Mouse (Mus musculus) Patski (cell line): ENCODE measurements around the gene Erich3. TPM values are rescaled to one million over a fixed set of nuclear protein-coding genes. Genes with fewer than 3 reads are reported as not detected.
A peak's percentile ranks its signal among the peaks of the same experiment; 100 is the strongest.

ENCODE experiments used
- ATAC-seq: fragments of 100-300 bp; one replicate; pipeline ENCODE4 v1.8.0; 2021
- CTCF ChIA-PET: fragments of 350-600 bp; sonication (Branson Sonifier 250); formaldehyde crosslinking; loops from one replicate; lab custom pipeline; 2022; ENCODE audit warnings: inconsistent platforms; lab: Charles Lee
- POLR2A ChIA-PET: fragments of 350-600 bp; sonication (Branson Sonifier 250); formaldehyde crosslinking; loops from one replicate; lab custom pipeline; 2022; ENCODE audit warnings: antibody characterized with exemption, inconsistent platforms; lab: Charles Lee
- DNase-seq: peaks from one replicate; pipeline ENCODE4 v3.0.0-alpha.2; 2011; ENCODE audit warnings: low read depth, low spot score
- H3K27me3 ChIP-seq: fragments of 371-371 bp; one replicate; pipeline ENCODE4 v1.5.1; 2021
- CTCF ChIP-seq: fragments of 100-300 bp; IDR thresholded peaks from one replicate; pipeline ENCODE4 v1.5.1; 2021
- in situ Hi-C: fragments of 300-500 bp; cut with MboI; formaldehyde crosslinking; loops from 3 replicates; pipeline ENCODE4 v1.11.1; 2018; ENCODE audit warnings: low pct_unique_long_range_greater_than_20kb, mixed read lengths
- polyA plus RNA-seq: library from polyadenylated mRNA; unstranded; gene quantifications from one replicate; pipeline ENCODE4 v1.2.3, GENCODE M21; 2021

Erich3 gene
- polyA plus RNA-seq, 1 experiment from 2014 or later = 0.04 TPM

DNA sequence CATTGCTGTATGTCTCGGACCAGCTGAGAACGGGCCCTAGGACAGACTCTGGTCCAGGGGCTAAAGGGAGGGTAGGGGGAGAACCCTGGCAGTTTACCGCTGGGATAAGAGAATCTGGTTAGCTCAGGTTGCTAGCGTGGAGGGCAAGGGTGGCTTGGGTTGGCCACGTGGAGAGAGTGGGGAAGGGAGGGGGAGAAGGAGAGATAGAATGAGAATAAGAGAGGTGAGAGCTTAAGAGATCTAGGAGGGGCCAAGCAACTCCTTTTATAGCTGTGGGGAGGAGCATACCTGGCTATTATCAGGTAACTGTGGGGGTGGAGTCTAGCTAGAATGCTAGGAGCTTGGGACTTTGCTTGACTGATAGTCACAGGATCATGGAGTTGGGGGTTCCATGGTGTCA, 7.4 kb downstream of the Erich3 start:
- CTCF ChIA-PET = no interaction called here
- no peak for DNase-seq
- ATAC-seq = peak; percentile 14
- H3K27me3 ChIP-seq = no peaks in the 10 kb centered on the region
- no peak for TF ChIP-seq CTCF
- in situ Hi-C loops = loop anchor here (5.0 kb wide), 1 partner anchor 131 kb away; no protein-coding TSS in a partner anchor
- POLR2A ChIA-PET = no interaction called here

DNA sequence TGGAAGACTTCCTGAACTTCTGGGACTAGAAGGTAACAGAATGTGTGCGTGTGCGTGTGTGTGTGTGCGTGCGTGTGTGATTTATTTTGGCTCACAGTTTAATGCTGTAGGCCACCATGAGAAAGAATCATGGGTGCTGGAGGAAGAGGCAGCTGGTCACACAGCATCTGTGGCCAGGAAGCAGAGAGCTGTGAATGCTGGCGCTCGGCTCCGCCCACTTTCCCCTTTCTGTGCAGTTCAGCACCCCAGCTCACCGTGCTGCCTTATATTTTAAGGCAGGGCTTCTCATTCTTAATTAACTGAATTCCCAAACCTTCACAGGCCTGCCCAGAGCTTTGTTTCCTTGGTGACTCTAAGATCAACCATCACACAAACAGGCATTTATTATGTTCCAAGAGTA, 9.7 kb downstream of the Erich3 start:
- ATAC-seq (no peak), DNase-seq (no peak)
- no peak for TF ChIP-seq CTCF
- ChIA-PET CTCF (no interaction called here), POLR2A (interaction anchor here (0.5 kb wide), 1 partner anchor 30 kb away, joined by 3 read pairs; no protein-coding TSS in a partner anchor)
- no peaks in the 10 kb centered on the region for H3K27me3 ChIP-seq
- in situ Hi-C loops = loop anchor here (5.0 kb wide), 1 partner anchor 129 kb away; no protein-coding TSS in a partner anchor

DNA sequence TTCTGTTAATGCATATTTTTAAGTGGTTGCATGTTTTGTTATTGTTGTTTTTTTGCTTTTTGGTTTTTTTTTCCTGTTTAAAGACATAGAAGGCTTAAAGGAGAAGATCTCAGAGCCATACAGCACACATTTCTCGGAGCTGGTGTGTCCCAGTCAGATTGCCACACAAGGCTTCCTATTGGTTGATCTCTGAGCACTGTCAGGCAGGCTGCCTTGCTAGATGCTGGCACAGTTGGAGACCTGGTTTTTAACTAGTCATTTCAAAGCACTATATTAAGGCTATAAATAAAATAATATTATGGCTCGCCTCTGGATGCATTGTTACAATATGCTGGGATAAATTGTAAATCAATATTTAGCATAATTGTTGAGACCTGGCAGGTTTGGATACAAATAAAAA, 18.9 kb downstream of the Erich3 start:
- ATAC-seq = no peak
- no peak for DNase-seq
- POLR2A ChIA-PET = no interaction called here
- H3K27me3 ChIP-seq = peaks cover 18% of the 10 kb centered on the region
- no peak for TF ChIP-seq CTCF
- CTCF ChIA-PET = interaction anchor here (1.2 kb wide), 1 partner anchor 51 kb away, joined by 3 read pairs; no protein-coding TSS in a partner anchor
- in situ Hi-C loops = no loop called here

DNA sequence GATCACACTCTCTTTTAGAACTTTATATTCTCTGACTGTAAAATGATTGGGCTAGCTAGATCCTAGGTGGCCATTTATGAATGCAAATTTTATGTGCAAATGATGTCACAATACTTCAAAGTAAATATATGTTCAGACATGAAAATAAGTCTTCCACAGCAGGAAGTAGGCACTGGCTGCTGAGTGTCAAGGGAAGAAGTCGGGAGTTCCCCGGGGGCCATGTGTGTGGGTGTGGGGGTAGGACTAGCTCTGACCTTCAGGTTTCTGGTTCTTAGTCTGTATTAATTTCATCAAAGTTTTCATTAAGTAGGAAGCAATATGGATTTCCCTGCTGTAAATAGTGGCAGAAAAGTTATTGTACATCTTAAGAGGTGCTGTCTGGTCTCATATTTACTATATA, 20.0 kb downstream of the Erich3 start:
- DNase-seq (no peak), ATAC-seq (no peak)
- no peak for TF ChIP-seq CTCF
- peaks cover 22% of the 10 kb centered on the region for H3K27me3 ChIP-seq
- in situ Hi-C loops = no loop called here
- POLR2A ChIA-PET = no interaction called here
- CTCF ChIA-PET = no interaction called here

DNA sequence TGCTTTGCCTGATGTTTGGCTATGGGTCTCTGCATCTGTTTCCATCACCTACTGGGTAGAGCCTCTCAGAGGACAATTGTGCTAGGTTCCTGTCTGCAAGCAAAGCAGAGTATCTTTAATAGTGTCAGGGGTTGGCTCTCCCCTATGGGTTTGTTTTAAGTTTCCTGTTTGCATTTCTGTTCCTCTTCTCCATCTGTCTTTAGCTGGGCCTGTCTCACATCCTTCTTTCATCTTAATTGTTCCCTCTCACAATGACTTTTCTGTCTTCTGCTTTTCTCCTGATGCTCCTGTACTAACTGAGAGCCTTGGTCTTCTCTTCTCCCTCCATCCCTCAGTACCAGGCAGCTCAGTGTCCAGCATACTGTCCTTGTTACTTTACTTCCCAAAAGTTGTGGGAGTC, 26.6 kb downstream of the Erich3 start:
- POLR2A ChIA-PET = no interaction called here
- in situ Hi-C loops = no loop called here
- DNase-seq (no peak), ATAC-seq (no peak)
- CTCF ChIA-PET = interaction anchor here (0.6 kb wide), 1 partner anchor 1765 kb away, joined by 3 read pairs; no protein-coding TSS in a partner anchor
- TF ChIP-seq CTCF = no peak
- H3K27me3 ChIP-seq = peaks cover 18% of the 10 kb centered on the region

DNA sequence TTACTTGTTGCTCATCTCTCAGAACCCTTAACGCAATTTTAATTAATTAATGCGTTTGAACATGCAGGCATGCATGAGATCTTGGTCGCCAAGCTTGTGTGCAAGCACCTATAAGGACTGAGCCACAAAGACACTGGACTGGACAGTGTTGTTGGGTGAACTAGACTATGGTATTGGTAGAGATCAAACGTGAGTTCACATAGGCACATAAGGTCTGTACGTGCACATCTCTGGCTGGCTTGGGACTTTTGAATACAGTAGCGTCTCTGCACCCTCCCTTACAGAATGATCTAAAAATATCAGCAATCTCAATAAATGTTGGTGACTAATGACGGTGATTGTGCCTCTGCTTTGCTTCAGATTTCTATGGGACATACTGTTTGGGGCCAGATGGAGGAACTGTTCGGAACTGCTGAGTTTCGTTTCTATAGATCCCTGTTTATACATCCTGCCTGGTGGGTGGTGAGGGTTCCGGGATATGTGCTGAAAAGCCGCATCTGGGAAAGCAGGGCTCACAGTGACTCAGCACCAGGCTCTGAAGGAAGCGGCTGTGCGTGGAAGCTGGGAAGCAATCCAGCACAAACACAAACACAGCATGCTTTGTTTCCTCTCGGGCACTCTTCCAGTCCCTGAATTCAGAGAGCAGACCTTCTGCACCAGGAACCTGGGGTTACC, 28.4 kb downstream of the Erich3 start:
- ATAC-seq (peak; percentile 98), DNase-seq (peak; percentile 83)
- in situ Hi-C loops = no loop called here
- H3K27me3 ChIP-seq = peaks cover 9% of the 10 kb centered on the region
- CTCF ChIA-PET = interaction anchor here (0.8 to 1.7 kb wide), 5 partner anchors 26 to 96 kb away, joined by 3 to 4 read pairs (median 3); partner anchors contain the start of gene Cryz
- POLR2A ChIA-PET = no interaction called here
- TF ChIP-seq CTCF = no peak

DNA sequence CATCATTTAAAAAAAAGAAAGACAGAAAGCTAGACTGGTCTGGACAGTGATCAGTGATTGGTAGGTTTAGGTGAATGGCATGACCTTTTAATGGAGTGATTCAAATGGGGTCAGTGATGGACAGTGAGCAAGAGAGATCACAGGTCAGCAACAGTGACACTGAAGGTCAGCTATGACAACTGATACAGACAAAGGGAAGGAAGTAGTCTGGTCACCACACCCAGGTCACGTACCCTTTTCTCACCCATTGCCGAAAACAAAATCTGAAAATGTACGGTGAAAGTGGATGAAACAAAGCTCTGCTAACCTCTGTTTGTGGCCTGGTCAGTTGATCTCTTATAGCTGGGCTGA, 28.9 kb downstream of the Erich3 start:
- no peak for TF ChIP-seq CTCF
- ChIA-PET CTCF (interaction anchor here (0.8 to 1.7 kb wide), 5 partner anchors 27 to 96 kb away, joined by 3 to 4 read pairs (median 3); partner anchors contain the start of gene Cryz), POLR2A (no interaction called here)
- in situ Hi-C loops = no loop called here
- DNase-seq = no peak
- ATAC-seq = no peak
- peaks cover 4% of the 10 kb centered on the region for H3K27me3 ChIP-seq

DNA sequence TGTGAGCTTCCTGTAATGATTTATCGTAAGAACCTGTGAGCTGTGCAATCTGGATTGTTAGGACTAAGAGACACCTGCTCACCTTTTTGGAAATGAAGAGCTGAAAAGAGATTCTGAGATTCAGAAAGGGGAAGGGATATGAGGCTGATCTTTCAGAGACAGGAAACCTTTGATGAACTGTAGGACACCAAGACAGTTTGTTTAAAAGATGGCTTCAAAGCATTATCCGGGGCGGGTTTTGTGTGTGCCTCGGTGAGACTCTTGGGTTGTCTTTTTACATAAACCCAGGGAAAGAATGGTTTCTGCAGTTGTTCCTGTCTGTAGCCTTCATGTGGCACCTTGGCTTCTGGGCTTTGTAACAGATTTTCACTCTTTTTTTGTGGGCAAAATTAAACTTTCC, 30.2 kb downstream of the Erich3 start:
- in situ Hi-C loops = no loop called here
- ChIA-PET POLR2A (interaction anchor here (0.6 kb wide), 1 partner anchor 757 kb away, joined by 4 read pairs; no protein-coding TSS in a partner anchor), CTCF (interaction anchor here (1.0 to 1.7 kb wide), 2 partner anchors 11 to 25 kb away, joined by 4 read pairs; no protein-coding TSS in a partner anchor)
- DNase-seq (no peak), ATAC-seq (no peak)
- TF ChIP-seq CTCF = no peak
- H3K27me3 ChIP-seq = no peaks in the 10 kb centered on the region

DNA sequence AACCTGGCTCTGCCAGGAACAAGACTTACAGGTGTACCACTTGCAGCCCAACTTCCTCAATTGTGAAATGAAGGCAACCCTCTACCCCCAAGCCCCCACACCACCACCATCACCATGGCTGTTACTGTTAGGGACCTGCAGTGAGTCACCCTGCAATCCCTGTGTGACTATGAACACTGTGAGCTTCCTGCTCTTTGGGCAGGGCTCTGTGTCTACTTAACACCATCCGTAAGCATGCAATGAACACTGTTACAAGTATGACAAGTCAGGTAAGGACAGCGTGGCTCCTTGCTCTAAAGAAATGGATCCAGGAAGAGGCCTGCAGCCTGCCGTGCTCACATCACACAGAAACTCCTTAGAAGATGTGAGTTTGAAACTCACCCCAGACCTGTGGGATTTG, 33.0 kb downstream of the Erich3 start:
- no peak for TF ChIP-seq CTCF
- ATAC-seq (no peak), DNase-seq (no peak)
- in situ Hi-C loops = no loop called here
- ChIA-PET POLR2A (interaction anchor here (0.6 kb wide), 1 partner anchor 1281 kb away, joined by 4 read pairs; no protein-coding TSS in a partner anchor), CTCF (no interaction called here)
- H3K27me3 ChIP-seq = no peaks in the 10 kb centered on the region

DNA sequence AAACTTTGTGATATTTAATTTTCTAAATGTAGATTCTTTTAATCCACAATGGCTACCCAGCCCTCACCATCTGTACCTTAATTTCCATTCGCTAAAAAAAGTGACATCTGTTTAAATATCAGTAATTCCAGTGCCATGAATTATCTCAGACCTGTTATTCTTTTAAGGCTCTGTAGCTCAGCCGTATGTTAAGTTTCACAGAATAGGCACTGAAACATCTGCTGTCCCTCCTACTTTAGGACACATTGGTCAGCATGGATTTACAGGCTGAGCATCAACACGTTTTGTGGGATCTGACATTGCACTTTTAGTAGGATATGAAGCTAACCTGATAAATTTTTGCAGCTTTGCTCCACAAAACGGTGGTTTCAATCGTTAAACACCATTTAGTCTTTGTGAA, 35.2 kb downstream of the Erich3 start:
- DNase-seq (no peak), ATAC-seq (no peak)
- H3K27me3 ChIP-seq = no peaks in the 10 kb centered on the region
- no peak for TF ChIP-seq CTCF
- ChIA-PET CTCF (no interaction called here), POLR2A (no interaction called here)
- in situ Hi-C loops = no loop called here

DNA sequence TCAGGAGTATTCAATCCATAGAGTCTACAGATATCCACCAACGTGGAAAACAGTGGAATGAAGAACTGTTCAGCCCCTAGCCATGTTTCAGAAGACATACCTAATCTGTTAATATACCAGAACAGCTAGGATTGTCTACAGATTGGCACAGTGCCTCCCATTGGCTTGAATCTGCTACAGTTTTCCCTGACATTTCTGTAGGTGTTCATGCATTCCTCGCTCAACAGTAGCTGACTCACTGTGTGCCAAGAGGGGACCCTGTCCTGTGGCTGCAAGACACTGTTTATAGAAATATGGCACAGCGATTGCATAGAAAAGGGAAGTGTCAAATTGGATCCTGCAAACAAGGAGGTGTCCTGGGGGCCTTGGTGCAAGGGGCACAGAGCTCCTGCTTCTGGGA, 36.6 kb downstream of the Erich3 start:
- no peaks in the 10 kb centered on the region for H3K27me3 ChIP-seq
- POLR2A ChIA-PET = interaction anchor here (0.5 kb wide), 1 partner anchor 83 kb away, joined by 3 read pairs; no protein-coding TSS in a partner anchor
- in situ Hi-C loops = no loop called here
- no peak for DNase-seq
- CTCF ChIA-PET = interaction anchor here (1.1 kb wide), 1 partner anchor 49 kb away, joined by 4 read pairs; no protein-coding TSS in a partner anchor
- ATAC-seq = no peak
- TF ChIP-seq CTCF = no peak
